Mouse (Mus musculus) liver, embryonic 14.5 days (tissue): ENCODE data around the gene Tomm6. TPM values are rescaled to one million over a fixed set of nuclear protein-coding genes. Genes with fewer than 3 reads are reported as not detected.

Experiments
- ATAC-seq: fragments of 200-750 bp; cut with Nextera tagmentation; 2 replicates; pipeline ENCODE4 v1.8.0; 2017; ENCODE audit warnings: moderate number of reproducible peaks, mild to moderate bottlenecking, moderate library complexity; ENCODE audit not compliant: insufficient read depth
- DNase-seq, 3 experiments: peaks; one replicate each; pipeline ENCODE4 v3.0.0-alpha.2; 2012 to 2013; ENCODE audit warnings: low read depth in 3 of 3, low spot score in 3 of 3
- H3K27ac ChIP-seq: fragments of 300-500 bp; sonication (generic); 2 replicates; pipeline ENCODE4 v1.5.1; 2014; ENCODE audit warnings: moderate library complexity, mild to moderate bottlenecking, control low read depth, inconsistent platforms
- H3K27me3 ChIP-seq: fragments of 300-500 bp; sonication (generic); 2 replicates; pipeline ENCODE4 v1.6.1; 2014; ENCODE audit warnings: mild to moderate bottlenecking, low read length, moderate library complexity; ENCODE audit not compliant: control insufficient read depth, insufficient read depth
- H3K36me3 ChIP-seq: fragments of 300-500 bp; sonication (generic); replicated peaks from 2 replicates; pipeline ENCODE4 v1.6.1; 2014; ENCODE audit warnings: low read depth; ENCODE audit not compliant: control insufficient read depth, insufficient read depth
- H3K4me1 ChIP-seq, 2 experiments: fragments of 200-500 bp in 1 of 2; fragments of 300-500 bp in 1 of 2; sonication (generic) in 1 of 2; replicated peaks; 2 replicates each; pipeline ENCODE4 v1.6.1; 2012 to 2014; ENCODE audit warnings: antibody characterized with exemption in 1 of 2, inconsistent platforms in 1 of 2, low read length in 1 of 2; ENCODE audit not compliant: control insufficient read depth in 2 of 2, insufficient read depth in 2 of 2
- H3K4me2 ChIP-seq: fragments of 300-500 bp; sonication (generic); 2 replicates; pipeline ENCODE4 v1.6.1; 2014; ENCODE audit warnings: low read depth, mild to moderate bottlenecking, control low read depth, moderate library complexity
- H3K4me3 ChIP-seq, 2 experiments: fragments of 200-500 bp in 1 of 2; fragments of 300-500 bp in 1 of 2; sonication (generic) in 1 of 2; 2 replicates each; pipeline ENCODE4 v1.5.1; 2012 to 2014; ENCODE audit warnings: low read depth in 2 of 2, low read length in 2 of 2, mild to moderate bottlenecking in 2 of 2, control low read depth in 1 of 2, inconsistent platforms in 1 of 2, moderate library complexity in 1 of 2; ENCODE audit not compliant: insufficient read depth in 1 of 2
- H3K9ac ChIP-seq: fragments of 300-500 bp; sonication (generic); replicated peaks from 2 replicates; pipeline ENCODE4 v1.6.1; 2014; ENCODE audit warnings: mild to moderate bottlenecking, control low read depth, moderate library complexity
- H3K9me3 ChIP-seq: fragments of 300-500 bp; sonication (generic); 2 replicates; pipeline ENCODE4 v1.6.1; 2016; ENCODE audit warnings: low read length, mixed read lengths; ENCODE audit not compliant: control insufficient read depth
- CTCF ChIP-seq: IDR thresholded peaks from 2 replicates; pipeline ENCODE4 v1.5.1; 2016; ENCODE audit warnings: antibody characterized with exemption, low read depth, control low read depth
- EP300 ChIP-seq: IDR thresholded peaks from 2 replicates; pipeline ENCODE4 v1.6.1; 2016; ENCODE audit warnings: antibody characterized with exemption, low read depth
- WGBS: fragments of 180-500 bp; shearing (Covaris S2); extraction: QIAGEN DNeasy Blood & Tissue Kit; methylation state at CpG from one replicate; pipeline ENCODE4 v1.1.7; 2014; ENCODE audit not compliant: insufficient replicate concordance; 5-methylcytosine and 5-hydroxymethylcytosine counted together
- polyA plus RNA-seq, 2 experiments: library from polyadenylated mRNA; depleted of rRNA in 1 of 2; stranded (reverse) in 1 of 2; unstranded in 1 of 2; fragments of >200 nt; fragmentation: Nextera tagmentation in 1 of 2; extraction: Ambion mirVana in 1 of 2; gene quantifications; 2 replicates each; pipeline versions ENCODE4 v1.2.1 to v1.2.3; 2012 to 2014

The Tomm6 gene
- polyA plus RNA-seq, 2 experiments, result 63.2 to 244 TPM

DNA sequence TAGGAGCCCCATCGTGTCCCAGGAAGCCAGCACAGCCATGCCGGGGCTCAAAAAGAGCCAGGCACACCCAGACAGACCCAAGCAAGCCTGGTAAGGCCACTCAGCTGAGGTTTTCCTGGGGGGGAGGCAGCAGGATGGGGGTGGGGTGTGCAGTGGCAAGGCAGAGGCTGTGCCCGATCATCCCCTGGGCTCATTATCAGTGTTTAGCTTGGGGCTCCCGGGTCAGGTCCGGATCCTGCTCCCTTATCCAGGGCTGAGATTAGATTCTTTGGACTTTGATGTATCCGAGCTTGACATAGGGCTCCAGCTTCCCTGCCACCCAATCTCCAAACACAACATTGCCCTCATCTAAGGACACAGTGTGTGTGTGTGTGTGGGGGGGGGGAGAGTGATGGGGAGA lies 23.7 kb upstream of the Tomm6 start:
- H3K4me1 ChIP-seq, result 0 out of 4 replicates have a peak, but pooled peaks cover 0 to 4% of the 10 kb centered on the region in 2 experiments
- H3K4me2 ChIP-seq, result no peak overlapping the region
- no peak for ATAC-seq
- H3K27me3 ChIP-seq, result no peaks in the 10 kb centered on the region
- DNase-seq, result no peak
- H3K36me3 ChIP-seq, result no peaks in the 10 kb centered on the region
- TF ChIP-seq EP300 (no peak), CTCF (no peak)
- H3K9ac ChIP-seq, result no peak overlapping the region
- no peak overlapping the region for H3K27ac ChIP-seq
- H3K9me3 ChIP-seq, result no peaks in the 10 kb centered on the region
- no peak overlapping the region for H3K4me3 ChIP-seq
- 35% methylated on average over 6 of the region's 6 CpGs for WGBS

DNA sequence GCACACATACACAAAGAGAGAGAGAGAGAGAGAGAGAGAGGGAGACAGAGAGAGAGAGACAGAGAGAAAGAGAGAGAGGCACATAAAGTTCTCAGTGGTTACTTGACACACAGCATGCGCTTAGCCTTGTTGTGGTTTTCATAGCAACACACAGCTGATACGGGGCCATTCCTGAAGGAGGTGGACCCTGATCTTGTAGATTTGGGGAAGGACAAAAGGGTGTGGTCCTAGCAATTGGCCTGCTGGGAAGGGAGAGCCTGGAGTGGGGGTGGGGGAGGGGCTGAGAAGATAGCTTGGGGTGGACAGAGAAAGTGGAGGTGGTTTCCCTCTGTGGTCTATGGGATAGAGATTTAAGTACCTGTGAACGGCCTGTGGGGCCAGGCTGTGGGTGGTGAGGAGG lies 21.9 kb upstream of the Tomm6 start:
- ATAC-seq, result no peak
- Histone ChIP-seq H3K4me3 (no peak overlapping the region), H3K9ac (no peak overlapping the region)

DNA sequence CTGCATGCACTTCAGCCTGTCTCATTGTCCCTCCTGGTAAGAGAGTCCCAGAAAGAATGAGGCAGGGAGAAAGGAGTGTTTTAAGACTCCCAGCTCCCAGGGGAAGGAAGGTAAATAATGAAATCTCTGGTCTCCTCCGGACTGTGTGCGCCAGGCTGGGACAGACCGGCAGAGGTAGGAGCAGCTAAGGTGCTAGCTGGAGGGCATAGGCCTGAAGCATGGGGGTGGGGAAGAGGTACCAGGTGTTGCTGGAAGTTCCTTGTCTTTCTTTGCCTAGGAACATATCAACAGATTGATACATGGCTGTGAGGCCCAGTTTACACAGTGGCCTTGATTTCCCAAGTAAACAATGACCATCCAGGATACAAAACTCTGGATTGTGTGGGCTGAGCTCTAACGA lies 20.8 kb upstream of the Tomm6 start:
- no peak for ATAC-seq
- peaks cover 4% of the 10 kb centered on the region for H3K27me3 ChIP-seq

More for the DNA sequence above, 21.9 kb upstream of the Tomm6 start:
- H3K4me1 ChIP-seq, result 0 out of 4 replicates have a peak, but pooled peaks cover 0 to 4% of the 10 kb centered on the region in 2 experiments
- H3K27me3 ChIP-seq, result no peaks in the 10 kb centered on the region
- TF ChIP-seq CTCF (no peak), EP300 (no peak)
- no peak for DNase-seq
- no peak overlapping the region for H3K4me2 ChIP-seq
- no peaks in the 10 kb centered on the region for H3K9me3 ChIP-seq
- H3K36me3 ChIP-seq, result no peaks in the 10 kb centered on the region
- WGBS, result 15% methylated on average over 3 of the region's 3 CpGs
- H3K27ac ChIP-seq, result no peak overlapping the region

DNA sequence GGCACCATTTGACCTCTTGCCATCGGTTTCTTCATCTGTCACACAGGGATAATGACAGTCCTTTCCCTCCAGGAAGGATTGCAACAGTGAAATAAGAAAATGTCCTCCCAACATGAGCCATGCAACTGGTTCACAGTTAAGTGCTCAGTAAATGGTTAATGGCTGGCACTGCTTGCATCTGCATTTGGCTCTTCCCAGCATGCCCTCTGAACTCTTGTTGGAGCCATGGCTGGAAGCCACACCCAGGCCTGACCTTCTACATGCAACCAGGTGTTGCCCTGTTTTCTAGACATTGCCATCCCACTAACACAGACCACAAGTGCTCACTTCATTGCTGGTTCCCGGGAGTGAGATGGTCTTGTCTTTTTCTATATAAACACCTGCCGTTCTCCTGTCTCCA lies 19.8 kb upstream of the Tomm6 start:
- ATAC-seq, result no peak
- TF ChIP-seq EP300, result no peak
- TF ChIP-seq CTCF, result no peak
- H3K9me3 ChIP-seq, result no peaks in the 10 kb centered on the region
- H3K27me3 ChIP-seq, result peaks cover 9% of the 10 kb centered on the region
- H3K4me3 ChIP-seq, result no peak overlapping the region
- no peak overlapping the region for H3K4me2 ChIP-seq
- no peak overlapping the region for H3K9ac ChIP-seq
- DNase-seq, result no peak
- 0 out of 4 replicates have a peak, but pooled peaks cover 0 to 4% of the 10 kb centered on the region in 2 experiments for H3K4me1 ChIP-seq
- 58% methylated on average over 3 of the region's 3 CpGs for WGBS
- H3K27ac ChIP-seq, result no peak overlapping the region
- no peaks in the 10 kb centered on the region for H3K36me3 ChIP-seq

More for the DNA sequence above, 20.8 kb upstream of the Tomm6 start:
- Histone ChIP-seq H3K9ac (no peak overlapping the region), H3K4me3 (no peak overlapping the region), H3K4me1 (0 out of 4 replicates have a peak, but pooled peaks cover 0 to 4% of the 10 kb centered on the region in 2 experiments), H3K4me2 (no peak overlapping the region), H3K27ac (no peak overlapping the region), H3K9me3 (no peaks in the 10 kb centered on the region), H3K36me3 (no peaks in the 10 kb centered on the region)
- 59% methylated on average over 4 of the region's 4 CpGs for WGBS
- TF ChIP-seq CTCF (no peak), EP300 (no peak)
- DNase-seq, result no peak

DNA sequence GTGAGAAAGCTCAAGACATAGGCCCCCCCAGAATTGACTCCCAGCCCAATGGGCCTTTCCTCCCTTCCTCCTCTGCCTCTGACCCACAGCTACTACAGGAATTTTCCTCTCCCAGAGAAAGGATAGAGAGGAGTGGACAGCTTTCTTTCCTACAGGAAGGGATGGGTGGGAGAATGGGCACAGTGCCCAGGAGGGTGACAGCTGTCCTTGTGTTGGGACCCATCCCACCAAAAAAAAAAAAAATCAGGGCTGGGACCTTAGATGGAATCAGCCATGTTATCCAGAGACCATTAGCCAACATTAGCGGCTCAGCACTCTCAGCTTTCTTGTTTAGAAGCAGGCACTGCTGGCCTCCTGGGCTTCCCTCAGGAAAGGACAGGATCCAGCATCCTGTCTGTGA lies 18.0 kb upstream of the Tomm6 start:
- no peak for ATAC-seq
- Histone ChIP-seq H3K9ac (no peak overlapping the region), H3K27ac (no peak overlapping the region), H3K4me2 (no peak overlapping the region), H3K4me1 (0 out of 4 replicates have a peak, but pooled peaks cover 0 to 2% of the 10 kb centered on the region in 2 experiments), H3K27me3 (peaks cover 15% of the 10 kb centered on the region), H3K4me3 (no peak overlapping the region), H3K36me3 (no peaks in the 10 kb centered on the region), H3K9me3 (no peaks in the 10 kb centered on the region)
- TF ChIP-seq CTCF, result no peak
- no peak for TF ChIP-seq EP300
- no peak for DNase-seq
- 41% methylated on average over 1 of the region's 1 CpGs for WGBS
